Mouse (Mus musculus) fibroblast of lung, adult 2 months (primary cell): ENCODE measurements around the gene D630039A03Rik.

ENCODE experiments used
- DNase-seq: peaks from one replicate; pipeline ENCODE4 v3.0.0-alpha.2; 2011; ENCODE audit warnings: low read depth

Gene D630039A03Rik

DNA sequence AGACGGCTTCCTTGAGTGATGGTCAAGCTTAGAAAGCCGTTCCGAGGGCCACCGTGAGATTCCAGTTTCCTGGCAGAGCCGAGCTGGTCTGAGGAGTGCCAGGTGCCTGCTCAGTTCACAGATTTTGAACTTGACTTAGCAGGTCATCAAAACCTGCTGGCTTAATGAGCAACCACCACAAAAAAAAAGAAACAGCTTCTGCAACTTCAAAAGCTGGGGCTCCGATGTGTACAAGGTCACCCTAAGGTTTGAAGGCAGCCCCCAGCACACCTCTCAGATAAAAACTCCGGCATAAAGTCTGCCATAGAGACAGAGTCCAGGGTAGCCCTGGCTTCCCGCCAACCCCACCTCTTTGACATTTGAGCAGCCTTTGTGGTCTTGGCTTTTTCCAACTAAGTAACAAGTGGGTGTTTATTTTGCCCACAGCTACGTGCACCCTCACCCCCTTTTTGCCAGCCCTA, at the start of gene D630039A03Rik:
D630039A03Rik (minus strand) TSS at position 97 of the 461 bp plus-strand sequence.
- peak; percentile 18 for DNase-seq

DNA sequence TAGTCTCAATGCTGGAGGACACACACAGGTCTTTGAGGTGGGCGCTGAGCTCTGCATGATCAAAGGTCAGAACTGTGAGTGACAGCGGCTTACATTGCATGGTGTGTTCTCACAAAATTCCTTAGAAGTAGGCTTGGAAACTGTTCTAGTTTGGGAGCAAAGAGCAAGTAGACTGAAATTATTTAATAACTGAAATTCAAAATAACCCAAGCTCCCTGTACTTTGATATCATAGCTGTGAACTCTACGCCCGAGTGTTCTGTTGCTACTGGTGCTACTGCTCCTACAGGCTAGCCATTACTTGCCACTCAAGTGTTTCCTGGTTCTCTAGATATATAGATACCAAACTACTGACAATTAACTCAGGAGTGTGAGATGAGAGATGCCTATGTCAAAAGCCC, 49.4 kb upstream of the D630039A03Rik start:
- DNase-seq = no peak

DNA sequence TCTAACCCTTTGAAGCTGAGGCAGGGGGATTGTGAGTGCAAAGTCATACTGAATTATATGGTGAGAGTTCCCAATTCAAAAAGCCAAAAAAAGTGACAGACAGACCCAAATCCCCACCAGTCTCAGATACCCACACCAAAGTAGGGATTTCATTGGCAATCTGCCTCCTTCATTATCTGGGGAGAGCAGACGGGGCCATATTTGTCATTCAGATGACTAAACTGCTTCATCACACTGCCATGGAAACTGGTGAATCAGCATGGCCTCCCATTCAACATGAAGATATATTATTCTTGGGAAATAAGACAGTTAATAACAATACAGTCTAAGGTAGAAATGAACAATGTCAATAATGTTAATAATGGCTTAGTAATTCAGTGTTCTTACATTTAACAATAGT, 48.0 kb upstream of the D630039A03Rik start:
- DNase-seq = no peak

DNA sequence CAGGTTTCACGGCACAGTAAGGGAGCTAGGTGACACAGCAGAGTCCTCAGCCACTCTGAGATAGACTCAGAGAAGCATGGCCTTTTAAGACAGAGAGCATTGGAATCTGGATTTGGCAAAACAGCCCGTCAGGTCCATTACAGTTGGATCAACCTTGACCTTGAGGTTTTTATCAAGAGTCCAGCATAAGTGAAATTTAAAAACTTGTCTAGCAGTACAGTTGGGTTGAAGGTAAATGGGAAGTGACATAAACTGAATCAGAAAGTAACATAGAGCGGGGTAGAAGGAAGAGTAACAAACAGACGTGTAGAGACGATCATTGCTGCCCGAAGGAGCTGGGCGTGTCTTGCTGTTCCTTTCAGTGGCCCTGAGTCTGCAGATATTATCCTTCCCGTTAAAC, 43.0 kb upstream of the D630039A03Rik start:
- DNase-seq = no peak

DNA sequence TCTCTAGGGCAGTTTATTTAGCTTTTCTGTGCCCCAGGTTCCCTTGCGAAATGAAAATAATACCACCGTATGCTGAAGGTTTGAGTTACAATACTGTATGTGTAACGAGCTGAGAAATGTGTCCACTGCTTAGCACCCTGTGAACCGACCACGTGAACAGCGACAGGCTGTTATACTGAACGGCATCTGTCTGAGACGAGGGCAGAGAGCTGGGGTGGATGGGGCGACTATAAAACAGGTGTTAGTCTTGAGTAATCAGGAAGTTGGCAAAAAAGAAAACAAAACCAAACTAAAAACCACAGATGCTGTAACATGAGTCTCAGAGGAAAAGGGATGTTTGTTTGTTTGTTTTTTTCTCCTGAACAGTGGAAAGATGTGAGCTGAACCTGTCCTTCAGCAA, 42.0 kb upstream of the D630039A03Rik start:
- DNase-seq = no peak

DNA sequence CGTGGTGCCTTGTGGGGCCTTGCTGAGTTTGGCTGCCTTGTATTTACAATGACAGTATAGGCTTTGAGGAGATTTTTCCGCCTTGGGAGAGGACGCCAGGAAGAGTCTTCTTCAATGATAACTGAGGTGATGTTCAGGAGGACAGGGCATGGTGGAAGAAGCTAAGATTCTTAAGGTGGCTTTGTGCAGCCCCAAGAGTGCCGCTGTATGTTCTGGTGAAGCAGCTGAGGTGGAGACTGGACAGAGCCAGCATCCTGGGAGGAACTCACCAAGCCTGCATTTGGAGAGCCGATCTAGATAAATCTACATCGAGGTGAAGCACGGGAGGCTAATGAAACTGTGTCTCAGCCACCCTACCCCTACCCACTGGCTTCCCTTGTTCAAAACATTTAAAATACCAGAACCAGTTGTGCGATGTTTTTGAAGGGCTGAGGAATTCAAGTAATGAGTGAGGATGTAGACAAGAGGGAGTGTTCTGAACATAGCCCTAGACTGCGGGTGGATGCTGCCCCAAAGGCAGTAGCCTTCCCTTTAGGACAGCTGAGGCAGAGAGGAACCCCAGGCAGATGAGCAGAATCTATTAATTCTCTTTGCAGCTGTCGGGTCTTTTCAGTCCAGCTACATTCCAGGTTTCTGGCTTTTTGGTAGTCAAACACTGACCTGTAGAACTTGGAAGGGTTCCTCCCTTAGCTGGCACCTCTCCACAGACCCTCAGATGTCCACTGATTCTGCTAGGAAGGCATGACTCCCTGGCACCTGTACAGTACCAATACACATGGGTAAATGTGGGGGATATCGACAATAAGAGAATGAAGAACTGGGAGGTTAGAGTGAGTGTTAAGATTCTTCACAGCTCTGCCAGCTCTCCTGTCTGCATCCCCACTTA, 41.3 kb upstream of the D630039A03Rik start:
- no peak for DNase-seq

DNA sequence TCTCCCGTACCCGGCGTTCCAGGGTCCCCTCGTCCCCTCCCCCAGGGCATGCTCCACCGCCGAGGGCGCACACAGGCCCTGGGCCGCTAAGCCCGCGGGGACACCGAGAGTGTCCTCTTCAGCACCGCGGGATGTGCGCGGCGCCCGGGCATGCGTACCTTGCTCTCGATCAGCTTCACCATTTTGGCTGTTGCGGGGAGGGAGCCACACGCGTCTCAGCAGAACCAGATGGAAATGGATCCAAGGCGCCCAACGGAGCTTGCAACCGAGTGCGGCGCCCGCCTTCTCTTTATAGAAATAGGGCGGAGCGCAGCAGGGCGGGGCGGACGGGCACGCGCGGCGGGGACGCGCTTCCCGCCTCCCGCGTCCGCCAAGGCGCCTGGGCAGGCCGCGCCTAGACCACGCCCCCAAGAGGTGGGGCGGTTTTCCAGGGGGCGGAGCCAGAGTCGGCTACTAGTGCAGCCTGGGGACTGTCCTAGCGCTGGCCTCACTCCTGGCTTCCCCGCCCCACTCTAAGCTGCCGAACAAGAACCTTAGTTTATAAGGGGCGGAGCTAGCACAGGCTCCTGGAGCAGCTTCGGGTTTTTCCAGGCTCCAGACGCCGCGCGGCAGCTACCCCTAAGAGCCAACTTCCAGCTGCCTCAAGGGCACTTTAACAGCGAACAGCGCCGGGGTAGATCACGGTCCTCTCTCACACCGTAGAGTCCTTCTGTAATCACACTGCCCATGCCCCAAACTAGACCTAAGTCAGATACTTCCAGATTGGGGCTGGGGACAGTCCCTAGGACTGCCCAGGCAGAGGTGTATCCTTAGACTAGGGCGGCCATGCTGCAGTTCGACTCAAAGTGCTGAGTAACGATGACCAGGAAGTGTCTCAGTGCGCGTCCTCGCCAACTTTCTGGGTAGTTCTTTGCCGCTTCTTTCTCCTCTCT, 40.2 kb upstream of the D630039A03Rik start, which contains the start of gene Txn1:
Txn1 (minus strand) TSS at position 383 of the 932 bp plus-strand sequence.
- DNase-seq = peak; percentile 97

DNA sequence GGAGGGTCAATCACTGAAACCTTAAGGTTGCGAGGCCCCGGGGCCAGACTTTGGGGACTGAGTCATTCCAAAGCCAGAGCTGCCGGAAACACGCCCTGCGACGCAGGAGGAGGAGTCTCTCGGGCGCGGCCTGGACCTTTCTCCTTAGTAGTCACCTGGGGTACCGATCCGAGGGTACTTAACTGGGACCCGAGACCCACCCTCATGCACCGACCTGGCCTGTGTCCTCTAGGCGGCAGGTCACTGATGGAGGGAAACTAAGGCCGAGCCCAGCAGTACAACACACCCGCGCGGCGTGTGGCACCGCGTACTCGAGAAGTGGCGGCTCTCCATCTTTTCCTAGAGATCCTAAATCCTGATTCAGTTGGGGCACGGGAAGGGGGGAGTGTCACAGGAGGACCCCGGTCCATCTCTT, 39.5 kb upstream of the D630039A03Rik start:
- DNase-seq = no peak

DNA sequence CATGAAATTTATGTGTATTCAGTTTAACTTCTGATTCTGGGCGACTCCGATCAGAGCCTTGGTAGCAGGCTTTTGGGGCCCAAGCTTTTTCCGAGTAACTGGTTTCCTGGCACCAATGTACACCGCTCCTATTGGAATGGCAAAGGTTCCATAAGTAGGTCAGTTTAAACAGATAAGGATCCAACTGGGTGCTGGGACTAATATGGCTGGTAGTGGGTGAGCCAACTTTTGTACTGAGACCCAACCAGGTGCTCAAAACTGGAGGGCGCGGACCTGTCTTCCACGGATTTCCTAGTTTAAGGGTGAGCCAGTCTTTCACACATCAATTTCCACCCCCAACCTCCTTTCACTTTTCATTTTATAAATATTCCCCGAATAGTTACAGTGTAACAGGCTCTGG, 38.9 kb upstream of the D630039A03Rik start:
- DNase-seq = no peak

DNA sequence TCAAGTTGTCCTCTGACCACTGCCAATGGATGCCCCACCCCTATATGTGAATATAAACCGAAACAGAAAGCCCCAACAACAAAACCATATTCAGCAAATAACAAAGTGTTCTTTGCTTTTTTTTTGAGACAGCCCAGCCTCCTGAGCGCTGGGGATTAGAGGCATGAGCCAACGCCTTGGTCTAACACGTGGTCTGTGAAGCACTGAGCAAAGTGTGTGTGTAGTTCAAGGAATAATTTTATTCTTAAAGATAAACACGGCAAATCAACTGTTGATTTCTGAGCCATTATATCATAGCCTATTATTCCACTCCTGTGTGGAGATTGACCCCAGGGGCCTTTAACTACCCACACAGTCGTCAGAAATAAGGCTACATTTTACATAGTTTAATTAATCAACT, 38.5 kb upstream of the D630039A03Rik start:
- no peak for DNase-seq

DNA sequence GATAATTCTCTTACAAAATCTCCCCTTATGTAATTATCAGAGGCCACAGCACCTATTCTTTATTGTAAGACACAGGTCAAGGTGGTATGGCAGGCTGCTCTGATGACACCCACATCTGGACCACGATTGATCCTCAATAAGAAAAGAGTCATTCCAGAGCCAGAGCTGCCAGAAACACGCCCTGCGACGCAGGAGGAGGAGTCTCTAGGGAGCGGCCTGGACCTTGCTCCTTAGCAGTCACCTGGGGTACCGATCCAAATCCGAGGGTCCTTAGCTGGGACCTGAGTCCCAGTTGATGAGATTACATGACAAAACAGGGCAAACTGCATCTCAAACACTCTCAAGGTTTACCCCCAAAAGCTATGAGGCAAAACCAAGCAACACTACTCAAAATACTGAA, 37.7 kb upstream of the D630039A03Rik start:
- no peak for DNase-seq

DNA sequence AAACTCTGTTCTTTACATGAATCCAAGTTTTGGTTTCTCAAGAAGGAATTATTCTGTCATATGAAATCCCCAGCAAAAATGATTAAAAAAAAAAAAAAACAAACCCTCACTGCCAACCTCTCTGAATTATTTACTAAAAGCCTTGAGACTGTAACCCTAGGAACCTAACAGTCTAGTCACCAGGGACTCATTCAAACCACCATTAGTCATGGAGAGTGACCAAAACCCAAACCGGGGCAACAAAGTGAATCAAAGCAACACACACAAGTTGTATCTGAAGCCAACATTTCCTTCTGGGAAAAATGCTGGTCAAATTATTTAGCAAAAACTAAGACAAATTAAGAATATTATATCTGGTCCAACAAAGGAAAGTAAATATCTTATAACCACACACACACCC, 36.8 kb upstream of the D630039A03Rik start:
- peak; percentile 84 for DNase-seq

DNA sequence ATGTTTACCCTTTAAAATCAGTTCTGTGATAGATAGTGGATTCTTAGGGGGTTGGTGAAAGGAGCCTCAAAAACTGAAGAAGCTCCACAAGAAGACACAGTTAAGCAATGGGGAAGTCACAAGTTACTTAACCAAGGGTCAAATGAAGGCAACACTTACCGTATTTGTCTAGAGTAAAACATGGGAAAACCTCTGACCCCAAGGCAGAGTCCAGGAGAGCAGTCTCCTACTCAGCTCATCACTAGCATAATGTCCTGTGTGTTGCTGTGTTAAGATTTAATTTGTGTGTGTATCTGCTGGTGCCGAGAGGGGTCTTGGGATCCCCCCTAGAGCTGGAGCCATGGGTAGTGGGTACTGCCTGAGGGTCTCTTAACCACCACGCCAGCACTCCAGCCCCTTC, 36.3 kb upstream of the D630039A03Rik start:
- DNase-seq = no peak

DNA sequence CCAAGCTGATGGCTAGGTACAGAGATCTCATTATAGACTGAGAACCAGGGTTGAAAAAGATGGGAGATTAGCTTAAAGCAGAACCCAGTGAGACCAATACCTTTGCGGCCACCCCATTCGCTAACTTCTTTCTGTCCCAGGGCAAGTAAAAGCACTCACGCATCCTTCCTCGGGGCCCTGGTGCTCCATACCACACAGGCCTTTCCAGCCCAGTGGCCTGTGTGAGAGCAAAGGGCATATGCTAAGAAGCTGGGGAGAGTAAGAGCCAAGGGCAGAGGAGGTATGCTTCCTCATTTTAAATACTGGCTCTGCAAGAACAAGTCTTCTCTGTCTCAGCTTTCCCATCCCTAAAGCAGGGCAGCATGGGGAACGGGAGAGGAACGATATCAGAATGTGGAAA, 33.8 kb upstream of the D630039A03Rik start:
- no peak for DNase-seq

DNA sequence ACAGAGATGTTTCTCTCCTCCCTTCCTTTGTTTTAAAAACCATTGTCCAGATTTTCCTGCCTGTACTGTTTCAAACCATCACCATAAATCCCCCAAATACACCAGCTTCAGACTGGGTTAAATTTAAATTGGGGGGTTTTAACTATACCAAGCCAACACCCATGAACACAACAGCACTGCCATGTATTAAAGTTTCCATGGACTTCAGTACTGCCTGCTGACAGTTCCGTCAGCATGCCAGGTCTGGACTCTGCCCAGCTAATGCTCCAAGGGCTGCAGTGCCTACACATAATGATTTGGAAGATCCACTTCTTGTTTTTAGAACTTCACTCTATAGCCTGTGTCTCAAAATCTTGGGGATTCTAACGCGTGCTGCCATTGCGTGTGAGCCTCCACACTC, 31.4 kb upstream of the D630039A03Rik start:
- DNase-seq = no peak

DNA sequence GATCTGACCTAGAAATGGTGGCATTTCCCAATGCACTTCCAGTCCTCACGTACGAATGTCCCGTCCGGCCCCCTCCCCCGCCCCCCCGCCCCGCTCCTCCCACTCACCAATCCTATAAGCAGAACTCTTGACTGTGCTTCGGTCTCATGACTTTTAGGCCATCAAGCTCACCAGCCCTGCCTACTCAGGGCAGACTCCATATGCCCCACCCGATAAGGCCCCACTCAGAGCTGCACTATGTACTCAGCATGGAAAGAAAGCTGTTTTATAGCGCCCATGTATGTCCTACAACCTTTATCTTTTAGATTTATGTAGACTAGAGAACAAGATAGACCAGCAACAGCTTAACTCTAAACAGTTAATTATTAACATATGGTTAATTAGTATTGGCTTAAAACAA, 30.9 kb upstream of the D630039A03Rik start:
- no peak for DNase-seq

DNA sequence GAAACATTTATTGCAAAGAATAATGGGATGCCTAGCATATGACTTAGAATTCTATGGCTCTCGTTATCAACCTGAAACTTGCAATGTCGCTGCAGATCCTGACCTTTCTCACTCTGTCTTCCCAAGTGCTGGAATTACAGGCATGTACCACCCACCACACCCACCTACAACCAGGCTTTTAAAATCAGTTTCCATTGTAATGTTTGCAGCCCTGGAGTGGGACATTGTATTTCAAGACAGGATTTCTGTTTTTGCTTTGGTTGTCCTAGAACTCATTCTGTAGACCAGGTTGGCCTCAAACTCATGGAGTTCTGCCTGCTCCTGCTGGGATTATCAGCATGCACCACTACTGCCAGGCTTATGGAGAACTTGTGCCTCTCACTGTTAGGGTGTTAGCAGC, 26.8 kb upstream of the D630039A03Rik start:
- DNase-seq = no peak

DNA sequence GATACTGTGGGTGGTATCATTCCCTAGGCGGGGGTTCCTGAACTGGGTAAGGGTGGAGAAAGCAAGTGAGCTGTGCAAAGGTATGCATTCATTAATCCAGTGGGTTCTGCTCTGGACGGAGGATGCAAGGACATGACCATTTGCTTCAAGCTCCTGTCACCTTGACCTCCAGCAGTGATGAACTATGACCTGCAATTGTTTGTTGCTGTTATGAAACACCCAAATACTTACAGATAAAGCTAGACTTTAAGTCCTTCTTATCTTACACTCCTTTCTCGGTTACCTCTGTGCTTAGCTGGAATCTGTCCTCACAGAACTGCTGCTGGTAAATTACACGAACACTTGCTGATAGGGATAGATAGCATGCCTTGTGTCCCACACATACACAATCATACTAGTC, 24.5 kb upstream of the D630039A03Rik start:
- DNase-seq = no peak

DNA sequence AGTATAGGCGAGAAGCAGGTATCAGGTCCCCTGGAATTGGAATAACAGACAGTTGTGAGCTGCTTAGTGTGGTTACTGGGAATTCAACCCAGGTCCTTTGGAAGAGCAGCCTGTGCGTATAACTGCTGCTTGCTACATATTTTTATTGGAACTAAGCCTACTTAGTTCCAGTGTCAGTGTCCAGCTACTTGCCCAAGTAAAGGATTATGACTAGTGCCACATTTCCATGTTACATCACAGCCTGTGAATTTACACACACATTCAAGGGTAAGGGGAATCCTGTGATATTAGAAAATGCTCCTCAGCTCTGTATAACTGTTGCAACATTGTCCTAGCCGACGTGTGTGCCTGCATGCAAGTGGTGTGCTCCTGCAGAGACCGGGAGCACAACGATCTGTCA, 21.2 kb upstream of the D630039A03Rik start:
- no peak for DNase-seq

DNA sequence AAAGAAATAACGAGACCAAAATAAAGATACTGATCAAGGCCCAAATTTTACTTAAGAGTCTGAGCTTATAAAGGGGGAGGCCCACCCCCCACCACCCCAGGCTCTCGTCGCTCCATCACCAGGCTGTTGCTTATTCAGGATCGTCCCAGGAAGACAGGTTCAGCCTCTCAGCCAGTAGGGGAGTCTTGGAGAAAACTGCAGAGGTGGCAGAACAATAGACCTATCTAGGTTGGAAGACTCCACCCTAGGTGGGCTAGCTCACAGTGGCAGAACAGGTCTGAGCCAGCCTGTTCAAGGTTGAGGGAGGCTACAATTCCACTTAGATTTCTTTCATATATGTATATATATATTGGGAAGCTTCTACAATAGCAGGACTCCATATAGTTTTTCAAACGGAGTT, 18.1 kb upstream of the D630039A03Rik start:
- DNase-seq = no peak

DNA sequence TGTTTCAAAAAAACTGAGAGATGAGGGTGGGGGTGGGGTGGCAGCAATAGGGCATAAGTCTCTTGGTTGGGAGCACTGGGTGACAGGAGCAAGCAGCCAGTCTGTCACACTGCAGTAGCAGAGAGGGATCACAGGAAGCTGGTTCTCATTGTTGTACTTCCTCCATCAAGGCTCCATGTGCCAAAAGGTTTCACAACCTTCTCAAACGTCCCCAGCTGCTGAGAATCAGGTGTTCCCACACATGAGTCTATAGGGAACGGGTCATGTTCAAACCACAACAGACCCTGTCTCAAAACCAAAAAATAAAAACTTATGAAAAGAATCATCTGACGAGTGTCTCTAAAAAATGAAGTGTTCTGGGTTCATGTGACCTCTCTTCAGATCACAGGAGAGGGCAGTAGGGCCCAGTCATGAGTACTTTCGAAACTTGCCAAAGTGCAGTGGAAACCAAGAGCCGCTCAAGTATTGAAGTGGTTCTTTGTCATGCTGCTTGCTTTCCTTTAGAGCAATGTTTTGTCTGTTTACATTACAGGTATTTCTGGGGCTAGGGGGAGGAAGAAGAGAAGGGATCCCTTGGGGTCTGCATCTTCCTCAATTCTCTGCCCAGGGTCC, 14.6 kb upstream of the D630039A03Rik start:
- no peak for DNase-seq

DNA sequence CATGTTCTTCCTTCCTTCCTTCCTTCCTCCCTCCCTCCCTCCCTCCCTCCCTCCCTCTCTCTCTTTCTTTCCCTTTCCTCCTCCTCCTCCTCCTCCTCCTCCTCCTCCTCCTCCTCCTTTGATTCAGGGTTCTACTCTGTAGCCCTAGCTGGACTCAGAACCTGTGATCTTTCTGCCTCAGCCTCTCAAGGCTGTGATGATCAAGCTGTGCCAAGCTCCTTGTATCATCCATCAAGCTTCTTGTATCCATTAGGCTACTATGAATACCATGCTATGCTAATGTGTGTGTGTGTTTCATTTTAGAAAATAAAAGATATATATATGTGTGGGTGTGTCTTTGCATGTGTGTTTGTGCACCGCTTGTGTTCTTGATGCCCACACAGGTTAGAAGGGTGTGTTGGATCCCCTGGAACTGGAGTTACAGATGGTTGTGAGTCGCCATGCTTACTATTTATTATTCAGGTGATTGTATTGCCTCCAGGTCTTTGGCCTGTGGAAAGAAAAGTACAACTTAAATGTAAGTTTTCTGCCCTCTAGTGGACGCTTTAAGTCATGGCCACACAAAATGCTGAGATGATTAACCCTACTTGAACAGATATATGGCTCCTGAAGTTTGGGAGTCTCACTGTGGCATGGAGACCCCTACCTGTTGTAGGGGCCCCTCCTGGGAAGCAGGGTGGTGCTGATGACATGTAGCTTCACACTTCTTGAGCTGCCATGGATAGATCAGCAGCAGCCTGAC, 11.5 kb upstream of the D630039A03Rik start:
- DNase-seq = no peak
